ENCODE assay signal across 8 mouse cellular contexts in the genomic region with DNA sequence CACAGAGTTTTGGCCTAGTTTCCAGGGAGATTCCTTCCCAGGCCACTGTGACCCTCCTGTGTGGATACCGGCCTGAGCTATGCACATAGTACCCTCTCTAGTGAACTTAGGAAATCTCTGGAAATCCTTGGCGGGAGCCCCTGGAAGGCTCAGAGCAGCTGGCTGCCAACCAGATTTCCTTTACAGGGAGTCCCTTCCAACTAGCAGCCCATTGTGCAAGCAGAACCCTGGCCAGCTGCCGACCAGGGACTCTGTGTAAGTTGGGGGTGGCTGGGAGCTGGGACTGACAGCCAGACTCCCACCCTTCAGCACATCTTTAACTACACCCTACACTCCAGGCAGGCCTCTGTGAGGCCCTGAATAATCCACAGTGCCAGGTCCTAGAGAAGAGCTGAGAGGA.
DNase-seq lines count a peak whose midpoint lies in the region; ATAC-seq and TF ChIP-seq lines count a peak whose summit lies in the region.

No protein-coding gene starts in this region.

- H3K4me1 ChIP-seq in hindbrain, postnatal 0 days (ENCODE audit: insufficient read depth, low read length) = no peaks in the 10 kb centered on the region
- no peaks in the 10 kb centered on the region for H3K4me1 ChIP-seq in thymus, adult 2 months (replicated peaks; ENCODE audit: control insufficient read depth, insufficient read depth, low read length)

- H3K4me3 ChIP-seq in hindbrain, postnatal 0 days (ENCODE audit: low read length) = no peak overlapping the region
- no peak overlapping the region for H3K4me3 ChIP-seq in thymus, adult 2 months (ENCODE audit: control insufficient read depth, insufficient read depth, low read length)

- H3K27ac ChIP-seq in hindbrain, postnatal 0 days = no peak overlapping the region
- H3K27ac ChIP-seq in thymus, adult 2 months (ENCODE audit: control insufficient read depth, insufficient read depth, low read length) = no peak overlapping the region

- peak; percentile 11 for DNase-seq in 3T3-L1 (ENCODE audit: low read depth, low spot score)
- DNase-seq in adrenal gland, adult 2 months = peak; percentile 86
- peak; percentile 79 for DNase-seq in gastrocnemius, postnatal 10 days
- DNase-seq in hindbrain, postnatal 0 days (ENCODE audit: low spot score) = peak; percentile 87
- peak; percentile 37 to 39 for DNase-seq in left cerebral cortex, postnatal 36 days (ENCODE audit: low spot score in 2 of 2)
- peak; percentile 73 for DNase-seq in ovary, postnatal 14 days (ENCODE audit: low spot score)
- DNase-seq in spleen, postnatal 14 days (ENCODE audit: low spot score in 2 of 2) = no peak
- DNase-seq in thymus, adult 2 months = no peak

- ATAC-seq in hindbrain, postnatal 0 days = peak; percentile 80

- WGBS in hindbrain, postnatal 0 days = 19% methylated on average over 3 of the region's 3 CpGs
- 79% methylated on average over 3 of the region's 3 CpGs for WGBS in thymus, adult 2 months

- no peak for TF ChIP-seq POLR2A in thymus, adult 2 months (IDR thresholded peaks at IDR 0.05; ENCODE audit: control insufficient read depth, extremely low read depth, insufficient read depth, low read length, poor library complexity)

- intact Hi-C loops in left cerebral cortex, postnatal 36 days (cut with DNase I) = no loop called here

- no peak overlapping the region for H3K4me2 ChIP-seq in hindbrain, postnatal 0 days (ENCODE audit: low read depth, low read length)

- TF ChIP-seq CTCF in hindbrain, postnatal 0 days (IDR thresholded peaks at IDR 0.05; ENCODE audit: low read depth) = no peak
- TF ChIP-seq CTCF in thymus, adult 2 months (IDR thresholded peaks at IDR 0.05; ENCODE audit: borderline replicate concordance, control insufficient read depth, extremely low read depth, insufficient read depth, low read length, poor library complexity) = no peak

- no peaks in the 10 kb centered on the region for H3K36me3 ChIP-seq in hindbrain, postnatal 0 days (ENCODE audit: insufficient read depth, low read length)
- H3K36me3 ChIP-seq in thymus, adult 2 months (ENCODE audit: control insufficient read depth, insufficient read depth, low read length) = no peaks in the 10 kb centered on the region

- no peaks in the 10 kb centered on the region for H3K27me3 ChIP-seq in hindbrain, postnatal 0 days (ENCODE audit: insufficient read depth, low read length)
- no peaks in the 10 kb centered on the region for H3K27me3 ChIP-seq in thymus, adult 2 months (ENCODE audit: control insufficient read depth, insufficient read depth, low read length)

- no peak overlapping the region for H3K9ac ChIP-seq in hindbrain, postnatal 0 days (replicated peaks; ENCODE audit: low read length)

- H3K9me3 ChIP-seq in hindbrain, postnatal 0 days (ENCODE audit: low read length) = no peaks in the 10 kb centered on the region

Comparison
In these comparisons a context has a peak if more than half of its experiments do, and no peak if none do; other contexts are left out.
1. DNase-seq: peak in 3T3-L1 (single experiment), adrenal gland, adult 2 months (single experiment), gastrocnemius, postnatal 10 days (single experiment), hindbrain, postnatal 0 days (single experiment), left cerebral cortex, postnatal 36 days (2 of 2) and ovary, postnatal 14 days (single experiment); none in spleen, postnatal 14 days (0 of 2) and thymus, adult 2 months (single experiment).